ENCODE assay signal across 19 mouse cellular contexts in the genomic region with DNA sequence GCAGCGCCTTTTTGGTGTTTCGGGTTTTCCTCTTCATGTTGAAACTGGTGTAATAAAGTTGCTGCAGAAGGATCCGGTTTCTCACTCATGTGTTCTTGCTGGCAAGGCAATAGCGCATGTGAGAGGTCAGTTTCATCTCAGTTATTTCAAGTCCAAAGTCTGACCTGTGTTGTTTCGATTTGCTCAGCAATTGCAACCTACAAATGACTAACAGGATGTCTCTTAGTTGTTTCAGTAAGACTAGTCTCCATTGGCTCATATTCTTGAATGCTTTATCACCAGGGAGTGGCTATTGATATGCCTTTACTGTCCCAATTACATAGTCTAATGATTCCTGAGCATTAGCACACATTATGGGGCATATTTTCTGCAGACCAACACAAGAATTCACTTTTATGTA.
"Had no signal": no experiment of that assay in that cellular context is flagged by ENCODE, and none has a peak within 500 bp of the region (broad histone marks: within the 10 kb centered on the region; RNA-seq: fewer than 3 reads in every experiment).

No protein-coding gene starts in this region.

- H3K36me3 ChIP-seq: midbrain, embryonic 10.5 days; midbrain, embryonic 12.5 days; neural tube, embryonic 13.5 days; neural tube, embryonic 15.5 days had no signal

- H3K9me3 ChIP-seq: midbrain, embryonic 10.5 days; midbrain, embryonic 12.5 days; neural tube, embryonic 13.5 days; neural tube, embryonic 15.5 days had no signal

- H3K4me3 ChIP-seq: midbrain, embryonic 10.5 days; midbrain, embryonic 12.5 days; myocyte; neural tube, embryonic 13.5 days; neural tube, embryonic 15.5 days had no signal

- DNase-seq: lung, adult 18-20 months; lung, embryonic 14.5 days; lung, postnatal 10 days; lung, postnatal 4 days; midbrain, embryonic 14.5 days; retina, postnatal 1 day; right cerebral cortex, adult 18-20 months; right cerebral cortex, postnatal 25 days; right cerebral cortex, postnatal 4 days; spleen, adult 18-20 months; thymus, adult 18-20 months; thymus, postnatal 14 days; thymus, postnatal 36 days had no signal

- H3K4me1 ChIP-seq: midbrain, embryonic 10.5 days; midbrain, embryonic 12.5 days; neural tube, embryonic 13.5 days; neural tube, embryonic 15.5 days had no signal

- H3K27ac ChIP-seq: midbrain, embryonic 10.5 days; midbrain, embryonic 12.5 days; neural tube, embryonic 13.5 days; neural tube, embryonic 15.5 days had no signal

- H3K4me2 ChIP-seq: lung, embryonic 14.5 days; midbrain, embryonic 12.5 days; neural tube, embryonic 13.5 days; neural tube, embryonic 15.5 days had no signal

- H3K9ac ChIP-seq: lung, embryonic 14.5 days; midbrain, embryonic 12.5 days; neural tube, embryonic 13.5 days; neural tube, embryonic 15.5 days had no signal

- ATAC-seq: midbrain, embryonic 16.5 days had no signal

- H3K27me3 ChIP-seq: midbrain, embryonic 12.5 days; neural tube, embryonic 13.5 days; neural tube, embryonic 15.5 days had no signal
